Mouse (Mus musculus) Patski (cell line): ENCODE measurements around the gene Hist1h2ah. TPM values are rescaled to one million over a fixed set of nuclear protein-coding genes. Genes with fewer than 3 reads are reported as not detected.

ENCODE experiments used
- ATAC-seq: fragments of 100-300 bp; one replicate; pipeline ENCODE4 v1.8.0; 2021
- CTCF ChIA-PET: fragments of 350-600 bp; sonication (Branson Sonifier 250); formaldehyde crosslinking; loops from one replicate; lab custom pipeline; 2022; ENCODE audit warnings: inconsistent platforms; lab: Charles Lee
- POLR2A ChIA-PET: fragments of 350-600 bp; sonication (Branson Sonifier 250); formaldehyde crosslinking; loops from one replicate; lab custom pipeline; 2022; ENCODE audit warnings: antibody characterized with exemption, inconsistent platforms; lab: Charles Lee
- DNase-seq: peaks from one replicate; pipeline ENCODE4 v3.0.0-alpha.2; 2011; ENCODE audit warnings: low read depth, low spot score
- H3K27me3 ChIP-seq: fragments of 371-371 bp; one replicate; pipeline ENCODE4 v1.5.1; 2021
- CTCF ChIP-seq: fragments of 100-300 bp; IDR thresholded peaks from one replicate; pipeline ENCODE4 v1.5.1; 2021
- in situ Hi-C: fragments of 300-500 bp; cut with MboI; formaldehyde crosslinking; loops from 3 replicates; pipeline ENCODE4 v1.11.1; 2018; ENCODE audit warnings: low pct_unique_long_range_greater_than_20kb, mixed read lengths
- polyA plus RNA-seq: library from polyadenylated mRNA; unstranded; gene quantifications from one replicate; pipeline ENCODE4 v1.2.3, GENCODE M21; 2021

Gene Hist1h2ah
- polyA plus RNA-seq, 1 experiment from 2014 or later, result 1.6 TPM

DNA sequence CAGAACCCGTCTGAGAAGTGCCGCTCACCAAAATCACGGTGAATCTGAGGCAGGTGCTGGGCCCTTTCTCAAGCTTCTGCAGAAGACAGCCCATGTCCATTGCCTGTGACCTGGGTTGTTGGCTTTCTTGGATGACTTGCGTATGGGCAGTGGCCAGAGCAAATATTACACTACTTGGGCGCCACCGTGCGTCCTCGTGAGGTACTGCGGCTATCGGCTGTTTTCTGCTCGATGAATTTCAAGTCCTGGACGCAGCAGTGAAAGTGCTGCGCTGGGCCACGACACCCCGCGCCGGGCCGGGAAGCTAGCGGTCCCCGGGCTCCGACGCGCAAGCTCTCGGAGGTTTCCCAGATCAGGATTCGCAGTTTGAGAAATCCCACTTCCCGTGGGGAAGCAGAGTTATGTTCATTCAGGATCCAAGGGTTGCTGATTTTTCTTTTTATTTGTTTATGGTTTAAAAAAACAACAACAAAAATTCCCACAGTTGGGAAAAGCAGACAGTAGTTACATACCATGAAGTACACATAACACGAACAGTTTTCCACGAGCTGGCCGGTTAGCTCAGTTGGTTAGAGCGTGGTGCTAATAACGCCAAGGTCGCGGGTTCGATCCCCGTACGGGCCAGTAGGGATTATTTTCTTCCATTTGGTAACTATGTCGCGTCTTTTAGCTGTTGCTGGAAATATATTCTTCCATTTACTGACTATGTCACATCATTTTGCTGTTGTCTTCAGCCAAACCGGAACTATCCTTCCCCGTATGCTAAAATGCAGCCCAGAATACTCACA lies 6.5 kb downstream of the Hist1h2ah start:
- peak; percentile 97 for TF ChIP-seq CTCF
- CTCF ChIA-PET, result interaction anchor here (1.0 to 2.0 kb wide), 14 partner anchors 9 to 153 kb away, joined by 3 to 15 read pairs (median 4); no protein-coding TSS in a partner anchor
- in situ Hi-C loops, result loop anchor here (5.0 to 25.0 kb wide), 3 partner anchors 57 to 1406 kb away; partner anchors contain the start of gene Zkscan3
- H3K27me3 ChIP-seq, result no peaks in the 10 kb centered on the region
- ATAC-seq (peak; percentile 90), DNase-seq (no peak)
- POLR2A ChIA-PET, result no interaction called here

DNA sequence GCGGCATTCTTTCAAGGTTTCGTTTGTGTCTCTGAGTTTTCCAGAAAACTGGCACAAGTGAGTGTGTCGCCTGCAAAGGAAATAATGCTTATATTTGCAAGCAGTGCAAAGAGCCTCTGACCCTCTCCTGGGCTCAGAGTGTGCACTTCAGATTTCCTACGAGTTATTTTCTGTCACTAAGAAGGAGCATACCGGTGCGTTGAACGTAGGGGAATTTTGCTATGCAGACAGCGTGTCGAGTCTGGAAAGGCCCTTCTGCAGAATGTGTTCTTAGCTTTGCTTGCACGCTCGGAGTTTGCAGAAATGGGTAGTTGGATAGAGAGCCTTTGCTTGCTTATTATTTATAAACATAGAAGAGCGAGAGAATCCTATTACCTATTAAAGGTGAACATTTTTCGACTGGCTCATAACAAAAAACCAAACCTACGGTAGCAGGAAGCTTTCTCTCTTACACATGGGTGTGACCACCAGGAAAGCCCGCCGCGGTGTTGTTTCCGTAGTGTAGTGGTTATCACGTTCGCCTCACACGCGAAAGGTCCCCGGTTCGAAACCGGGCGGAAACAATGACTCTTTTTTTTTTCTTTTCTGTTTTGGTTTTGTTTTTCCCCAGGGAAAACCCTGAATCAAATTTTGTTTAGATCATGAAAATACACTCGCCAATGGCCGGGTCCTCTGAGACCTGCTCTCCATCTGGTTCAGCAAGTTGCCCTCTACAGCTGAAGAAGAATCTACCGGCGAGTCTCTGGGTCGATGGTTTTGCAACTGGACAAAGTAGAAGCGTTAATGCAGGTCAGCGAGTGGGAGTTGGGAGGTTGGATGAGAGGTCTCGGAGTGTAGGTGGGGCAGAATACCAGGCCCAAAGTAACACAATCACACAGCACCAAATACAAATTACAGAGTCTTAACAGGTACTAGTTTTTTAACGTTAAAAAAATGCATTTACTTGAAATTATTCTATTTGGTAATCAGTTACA lies 9.0 kb downstream of the Hist1h2ah start:
- DNase-seq (no peak), ATAC-seq (no peak)

GRCm38 (mm10) chr13:22022241-22022640 lies 13.1 kb downstream of the Hist1h2ah start:
- no peaks in the 10 kb centered on the region for H3K27me3 ChIP-seq

More for the DNA sequence above, 9.0 kb downstream of the Hist1h2ah start:
- no peak for TF ChIP-seq CTCF
- no peaks in the 10 kb centered on the region for H3K27me3 ChIP-seq
- POLR2A ChIA-PET, result interaction anchor here (0.6 kb wide), 1 partner anchor 1374 kb away, joined by 3 read pairs; no protein-coding TSS in a partner anchor
- CTCF ChIA-PET, result no interaction called here
- in situ Hi-C loops, result loop anchor here (5.0 to 25.0 kb wide), 3 partner anchors 54 to 1408 kb away; partner anchors contain the start of gene Zkscan3

DNA sequence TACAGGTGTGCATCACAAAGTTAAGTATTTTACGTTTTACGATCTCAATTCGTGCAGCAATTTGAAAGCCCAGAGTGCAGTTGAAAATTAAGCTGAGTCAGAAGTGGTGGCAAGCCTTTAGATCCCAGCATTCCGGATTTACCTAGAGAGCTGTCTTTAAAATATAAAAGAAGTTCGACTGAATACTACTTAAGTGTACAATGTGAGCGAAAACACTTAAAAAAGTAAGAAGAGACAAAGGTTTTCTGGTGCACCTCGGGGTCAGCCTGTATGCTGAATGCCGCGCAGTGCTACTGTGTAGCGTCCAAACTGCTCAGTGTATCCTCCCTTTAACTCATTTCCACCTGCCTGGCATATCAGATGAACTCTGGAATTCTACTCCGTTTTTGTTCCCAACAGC lies 13.8 kb downstream of the Hist1h2ah start:
- in situ Hi-C loops, result loop anchor here (10.0 kb wide), 1 partner anchor 1413 kb away; no protein-coding TSS in a partner anchor
- TF ChIP-seq CTCF, result no peak
- no peaks in the 10 kb centered on the region for H3K27me3 ChIP-seq
- CTCF ChIA-PET, result interaction anchor here (1.0 to 1.4 kb wide), 2 partner anchors 9 to 47 kb away, joined by 4 to 6 read pairs; no protein-coding TSS in a partner anchor
- POLR2A ChIA-PET, result no interaction called here
- ATAC-seq (no peak), DNase-seq (no peak)

More at GRCm38 (mm10) chr13:22022241-22022640, 13.1 kb downstream of the Hist1h2ah start:
- no peak for TF ChIP-seq CTCF
- ATAC-seq (peak; percentile 82), DNase-seq (no peak)
- ChIA-PET POLR2A (no interaction called here), CTCF (no interaction called here)
- in situ Hi-C loops, result loop anchor here (10.0 kb wide), 1 partner anchor 1413 kb away; no protein-coding TSS in a partner anchor

- in situ Hi-C loops, result loop anchor here (10.0 kb wide), 1 partner anchor 1414 kb away; no protein-coding TSS in a partner anchor
- DNase-seq (no peak), ATAC-seq (peak; percentile 30)
- CTCF ChIA-PET, result interaction anchor here (1.0 to 1.4 kb wide), 2 partner anchors 10 to 47 kb away, joined by 4 to 6 read pairs; no protein-coding TSS in a partner anchor
- POLR2A ChIA-PET, result no interaction called here
- no peaks in the 10 kb centered on the region for H3K27me3 ChIP-seq
- no peak for TF ChIP-seq CTCF
Measured at GRCm38 (mm10) chr13:22020901-22021339, 14.4 kb downstream of the Hist1h2ah start.

DNA sequence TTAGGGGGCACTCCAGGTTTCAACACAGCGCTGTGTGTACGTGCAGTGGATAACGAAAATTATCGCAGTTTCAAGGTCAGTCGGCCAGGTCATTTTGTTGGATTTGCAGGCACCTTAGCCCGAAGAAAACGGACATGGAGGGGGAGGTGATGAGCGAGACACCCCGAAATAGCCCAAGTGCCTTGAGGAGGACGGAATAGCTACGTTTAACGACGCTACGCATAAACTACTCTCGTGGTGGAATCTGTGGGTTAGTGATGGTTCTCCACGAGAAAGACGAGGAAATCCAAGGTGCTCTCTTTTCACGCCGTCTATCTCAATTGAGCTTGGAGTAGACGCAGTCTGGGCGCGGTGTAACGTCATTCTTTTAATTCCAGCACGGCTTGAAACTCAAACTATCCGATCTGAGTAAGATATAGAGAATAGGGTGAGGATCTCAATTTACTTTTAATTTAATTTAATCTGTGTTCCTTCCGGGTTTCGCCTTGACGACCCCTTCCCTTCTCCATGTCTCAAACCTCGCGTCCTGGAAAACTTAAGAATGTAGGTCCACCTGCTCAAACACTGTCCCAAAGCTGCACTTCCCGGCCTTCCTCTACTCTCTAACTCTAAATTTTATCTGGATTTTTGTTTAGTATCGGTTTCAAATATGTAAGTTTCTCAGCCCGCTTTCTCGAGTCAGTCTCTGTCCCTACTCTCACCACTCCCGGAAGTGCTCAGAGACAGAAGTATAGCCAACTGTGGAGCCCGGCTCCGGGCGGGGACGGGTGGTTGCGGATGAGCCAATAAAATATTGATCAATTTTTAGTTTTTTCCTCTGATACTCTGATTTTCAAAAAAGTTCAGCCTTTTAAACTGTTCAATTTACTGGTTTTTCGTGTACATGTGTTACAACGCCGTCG lies 15.2 kb downstream of the Hist1h2ah start:
- in situ Hi-C loops, result loop anchor here (10.0 kb wide), 1 partner anchor 1415 kb away; no protein-coding TSS in a partner anchor
- TF ChIP-seq CTCF, result no peak
- no peak for ATAC-seq
- DNase-seq, result no peak
- no peaks in the 10 kb centered on the region for H3K27me3 ChIP-seq
- ChIA-PET CTCF (interaction anchor here (1.2 to 1.4 kb wide), 3 partner anchors 9 to 46 kb away, joined by 4 to 6 read pairs (median 4); no protein-coding TSS in a partner anchor), POLR2A (no interaction called here)

- DNase-seq (peak; percentile 51), ATAC-seq (no peak)
- no peaks in the 10 kb centered on the region for H3K27me3 ChIP-seq
- ChIA-PET CTCF (interaction anchor here (1.1 to 2.6 kb wide), 2 partner anchors 10 to 41 kb away, joined by 3 to 9 read pairs; no protein-coding TSS in a partner anchor), POLR2A (interaction anchor here (1.1 kb wide), 1 partner anchor 32 kb away, joined by 3 read pairs; no protein-coding TSS in a partner anchor)
- no peak for TF ChIP-seq CTCF
- in situ Hi-C loops, result no loop called here
Measured at GRCm38 (mm10) chr13:22015479-22016450, 19.6 kb downstream of the Hist1h2ah start.

- peaks cover 4% of the 10 kb centered on the region for H3K27me3 ChIP-seq
- ChIA-PET POLR2A (interaction anchor here (1.1 kb wide), 1 partner anchor 31 kb away, joined by 3 read pairs; no protein-coding TSS in a partner anchor), CTCF (interaction anchor here (1.1 to 2.6 kb wide), 2 partner anchors 8 to 40 kb away, joined by 3 to 9 read pairs; no protein-coding TSS in a partner anchor)
- no peak for ATAC-seq
- no peak for TF ChIP-seq CTCF
- in situ Hi-C loops, result no loop called here
- DNase-seq, result no peak
Measured at GRCm38 (mm10) chr13:22014411-22014845, 20.9 kb downstream of the Hist1h2ah start.
